Mouse (Mus musculus): ENCODE measurements at regions not wholly inside any gene's neighbourhood (a gene's known extent, or its start where the extent isn't known, plus 50 kb on each side); places are given as distances from the start of the nearest gene placed in this dataset.

DNA sequence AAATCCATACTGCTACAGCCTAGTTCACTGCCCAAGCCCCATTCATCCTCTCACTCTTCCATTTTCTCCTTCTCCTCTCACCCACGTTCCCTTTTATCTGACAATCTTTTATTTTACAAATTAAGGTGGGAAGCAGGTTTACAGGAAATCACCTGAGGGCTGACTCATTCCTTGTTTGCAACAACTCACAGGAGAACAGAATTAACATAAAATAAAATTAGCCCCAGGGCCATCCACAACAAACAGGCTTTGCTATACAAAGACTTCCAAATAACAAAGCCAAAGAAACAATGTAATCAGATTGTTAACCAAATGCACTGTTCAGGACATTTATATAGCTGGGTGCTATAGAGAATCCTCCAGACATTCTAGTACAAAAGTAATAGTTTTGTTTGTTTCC is 585.1 kb upstream of the Cdh12 start:
- TF ChIP-seq USF2 (IDR thresholded peaks at IDR 0.05; ENCODE audit: borderline replicate concordance in 1 of 2, insufficient read depth in 1 of 2, low read depth in 1 of 2, low read length in 2 of 2): no peak
- TF ChIP-seq ZNF384 (IDR thresholded peaks at IDR 0.05; ENCODE audit: low read depth, low read length): no peak
- TF ChIP-seq GATA1 (IDR thresholded peaks at IDR 0.05; ENCODE audit: low read depth, low read length): no peak
- TF ChIP-seq GABPA (IDR thresholded peaks at IDR 0.05; ENCODE audit: low read depth, low read length): no peak
- no peak for TF ChIP-seq MAZ (IDR thresholded peaks at IDR 0.05; ENCODE audit: low read depth, low read length)
- TF ChIP-seq ZC3H11A (IDR thresholded peaks at IDR 0.05; ENCODE audit: low read depth, low read length): no peak
- no peak for TF ChIP-seq CTCF (IDR thresholded peaks at IDR 0.05 in 2 of 3, conservative IDR thresholded peaks at IDR 0.05 in 1 of 3; ENCODE audit: control insufficient read depth in 1 of 3, insufficient read depth in 1 of 3, low read depth in 2 of 3, low read length in 3 of 3, poor library complexity in 1 of 3, severe bottlenecking in 1 of 3)
- TF ChIP-seq EP300 (IDR thresholded peaks at IDR 0.05; ENCODE audit: low read depth in 1 of 2, low read length in 2 of 2): no peak
- TF ChIP-seq CHD2 (IDR thresholded peaks at IDR 0.05; ENCODE audit: low read length): no peak
- TF ChIP-seq RAD21 (IDR thresholded peaks at IDR 0.05; ENCODE audit: low read depth, low read length): no peak
- TF ChIP-seq BHLHE40 (IDR thresholded peaks at IDR 0.05; ENCODE audit: borderline replicate concordance, low read depth, low read length): no peak
- TF ChIP-seq USF1 (IDR thresholded peaks at IDR 0.05; ENCODE audit: low read depth, low read length): no peak
- no peak for TF ChIP-seq POLR2AphosphoS2 (IDR thresholded peaks at IDR 0.05; ENCODE audit: low read length)
